Mouse (Mus musculus) megakaryocyte-erythroid progenitor cell, adult 5-6 weeks (primary cell): ENCODE data around the gene Rnpep. TPM values are rescaled to one million over a fixed set of nuclear protein-coding genes. Genes with fewer than 3 reads are reported as not detected.
A peak's percentile ranks its signal among the peaks of the same experiment; 100 is the strongest.
"Not testable (repeated sequence)": the region's sequence is repeated elsewhere in the genome, so short reads cannot be mapped to it uniquely, and the experiment has no call there.

Experiments used
- ATAC-seq: replicated peaks from 2 replicates; pipeline ENCODE4 v1.8.0; 2016; ENCODE audit warnings: mild to moderate bottlenecking, inconsistent platforms; ENCODE audit not compliant: severe bottlenecking, poor library complexity, low FRiP score, low TSS enrichment
- total RNA-seq, 2 experiments: library from RNA; stranded (forward) in 1 of 2; stranded (reverse) in 1 of 2; fragments of 200-1000, 215-1000 nt in 1 of 2; fragments of >200 nt in 1 of 2; fragmentation: Nextera tagmentation in 1 of 2; gene quantifications; 2 replicates each; pipeline ENCODE4 v1.2.3; 2014 to 2017

Rnpep gene
- total RNA-seq, 2 experiments from 2014 or later: 19.1 to 29.7 TPM

DNA sequence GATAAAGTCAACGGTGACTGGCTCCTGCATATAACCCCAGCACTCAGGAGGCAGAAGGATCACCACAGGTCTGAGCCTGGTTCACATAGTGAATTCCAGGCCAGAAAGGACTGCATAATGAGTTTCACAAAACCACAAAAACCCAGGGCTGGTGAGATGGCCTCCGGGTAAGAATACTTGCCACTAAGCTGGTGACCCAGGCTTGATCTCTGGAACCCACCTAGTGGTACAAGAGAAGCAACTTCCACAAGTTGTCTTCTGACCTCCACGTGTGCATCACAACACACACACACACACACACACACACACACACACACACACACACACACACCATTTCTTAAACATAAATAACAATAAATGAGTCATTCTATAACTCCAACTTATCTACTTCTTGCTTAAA is 21.6 kb downstream of the Rnpep start:
- ATAC-seq: no peak

DNA sequence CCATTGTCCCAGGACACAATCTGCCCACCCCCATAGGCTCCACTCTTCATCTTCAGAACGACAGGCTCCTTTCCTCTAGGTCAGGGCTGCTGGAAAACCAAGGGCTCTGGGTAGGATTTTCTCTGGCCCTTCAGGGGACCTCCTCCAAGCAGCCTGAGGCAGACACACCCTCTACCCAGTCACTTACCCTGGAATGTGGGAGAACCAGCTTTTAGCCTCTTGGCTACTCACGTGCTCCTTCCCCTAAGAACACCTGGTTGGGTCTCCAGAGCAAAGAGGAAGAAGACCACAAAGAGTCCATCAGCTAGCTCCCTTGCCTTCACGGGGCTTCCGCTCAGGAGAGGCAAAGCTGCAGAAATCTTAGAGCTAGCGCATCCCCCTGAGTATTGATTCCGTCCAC is 23.0 kb downstream of the Rnpep start:
- ATAC-seq: no peak

DNA sequence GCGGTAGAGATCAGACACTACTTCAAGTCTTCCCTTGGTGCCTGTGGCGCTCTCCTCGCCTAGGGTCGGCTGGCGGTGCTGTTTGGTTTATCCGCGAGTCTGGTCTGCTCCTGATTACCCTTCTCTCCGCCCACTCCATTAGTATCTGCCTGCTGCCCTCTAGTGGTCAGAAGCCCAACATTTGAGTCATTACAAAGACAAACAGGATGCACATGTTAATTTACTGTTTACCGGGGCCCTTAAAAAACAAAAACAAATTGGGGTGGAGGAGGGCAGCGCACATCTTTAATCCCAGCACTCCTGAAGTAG is 24.8 kb downstream of the Rnpep start:
- ATAC-seq: peak; percentile 95

DNA sequence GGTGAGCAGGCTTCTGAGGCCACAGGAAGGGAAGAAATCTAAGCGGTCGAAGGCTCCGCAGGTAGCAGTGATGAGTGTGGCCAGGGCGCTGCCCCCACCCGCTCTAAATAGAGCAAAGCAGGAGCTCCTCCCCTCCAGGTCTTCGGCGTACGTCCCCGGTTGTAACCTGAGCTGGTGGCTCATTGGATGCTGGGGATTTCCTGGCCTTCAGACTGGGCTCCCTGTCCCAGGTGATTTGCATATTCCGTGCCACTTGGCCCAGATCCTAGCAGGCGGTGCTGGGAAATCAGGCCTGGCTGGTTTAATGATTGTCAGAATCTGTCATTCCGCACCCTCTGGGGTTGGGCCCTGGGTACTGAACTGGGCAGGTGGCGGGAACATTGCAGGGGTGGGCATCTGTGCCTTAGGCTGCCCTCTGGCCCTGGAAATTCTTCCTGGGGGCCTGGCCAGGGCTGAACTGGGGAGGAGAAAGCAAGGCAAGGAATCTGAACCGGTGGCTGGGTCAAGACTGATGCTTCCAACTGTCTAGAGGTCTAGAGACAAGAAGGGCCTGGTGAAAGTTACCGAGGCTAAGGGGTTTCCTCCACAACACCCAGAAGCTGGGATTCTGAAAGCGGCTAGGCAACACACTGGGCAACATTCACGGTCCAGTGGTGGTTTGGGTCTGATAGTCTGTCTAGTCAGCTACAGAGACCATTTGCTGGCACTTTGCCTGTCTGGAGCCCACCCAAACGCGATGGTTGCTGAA is 25.3 kb downstream of the Rnpep start, which contains the start of gene Elf3:
TSS of gene Elf3 (minus strand) at position 189 of the 748 bp plus-strand sequence.
- no peak for ATAC-seq

DNA sequence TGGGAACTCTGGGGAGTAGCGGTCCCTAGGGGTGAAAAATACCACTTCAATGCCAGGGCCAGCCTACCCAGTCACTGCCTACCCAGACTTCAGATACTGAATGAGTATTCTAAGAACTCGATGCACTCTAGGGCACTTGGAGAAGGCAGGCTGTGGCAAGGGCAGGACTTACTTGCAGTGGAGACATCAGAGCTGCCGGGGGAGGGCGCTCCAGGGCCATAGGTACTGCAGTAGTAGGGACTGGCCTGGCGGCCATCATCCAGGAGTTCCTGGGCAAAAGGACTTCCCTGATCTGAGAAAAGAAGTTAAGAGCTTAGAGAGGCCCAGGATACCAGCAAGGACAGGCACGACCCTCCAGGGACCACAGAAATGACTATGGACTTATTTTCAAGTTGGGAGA is 27.6 kb downstream of the Rnpep start:
- ATAC-seq: no peak

DNA sequence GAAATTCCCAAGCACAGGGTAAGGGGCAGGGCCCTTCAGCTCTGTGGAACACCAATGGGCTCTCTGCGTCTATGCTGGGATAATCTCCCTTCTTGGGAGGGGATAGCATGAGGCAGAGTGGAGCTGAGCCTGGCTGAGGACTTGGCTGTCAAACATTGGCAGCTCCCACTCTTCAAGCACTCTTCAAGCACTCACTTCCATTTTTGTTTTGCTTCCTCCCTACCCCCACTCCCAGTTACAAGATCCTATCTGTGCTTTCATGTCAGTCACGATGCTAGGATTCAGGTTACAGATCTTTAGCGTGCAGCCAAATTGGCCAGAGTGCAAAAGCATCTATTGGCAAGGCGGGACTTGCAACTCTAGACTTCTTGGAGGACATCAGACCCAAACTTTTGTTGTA is 31.0 kb downstream of the Rnpep start:
- no peak for ATAC-seq

DNA sequence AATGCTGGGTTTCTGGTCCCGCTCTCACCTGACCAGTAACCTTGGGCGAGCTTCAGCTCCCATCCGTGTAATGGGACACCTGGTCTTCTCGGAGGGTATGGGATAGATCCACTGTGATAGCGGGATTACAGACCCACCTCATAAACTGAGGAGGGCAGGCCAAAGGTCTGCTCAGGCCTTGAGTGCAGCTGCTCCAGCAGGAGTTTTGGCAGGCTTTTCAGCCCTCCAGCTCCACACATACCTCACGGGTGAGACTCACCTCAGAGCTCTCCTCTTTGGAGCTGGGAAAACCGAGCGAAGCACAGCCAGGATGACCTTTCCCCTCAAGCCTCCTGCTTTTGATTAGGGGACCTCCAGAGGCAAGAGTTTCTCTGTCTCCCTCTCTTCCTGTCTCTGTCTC is 32.5 kb downstream of the Rnpep start:
- ATAC-seq: no peak

DNA sequence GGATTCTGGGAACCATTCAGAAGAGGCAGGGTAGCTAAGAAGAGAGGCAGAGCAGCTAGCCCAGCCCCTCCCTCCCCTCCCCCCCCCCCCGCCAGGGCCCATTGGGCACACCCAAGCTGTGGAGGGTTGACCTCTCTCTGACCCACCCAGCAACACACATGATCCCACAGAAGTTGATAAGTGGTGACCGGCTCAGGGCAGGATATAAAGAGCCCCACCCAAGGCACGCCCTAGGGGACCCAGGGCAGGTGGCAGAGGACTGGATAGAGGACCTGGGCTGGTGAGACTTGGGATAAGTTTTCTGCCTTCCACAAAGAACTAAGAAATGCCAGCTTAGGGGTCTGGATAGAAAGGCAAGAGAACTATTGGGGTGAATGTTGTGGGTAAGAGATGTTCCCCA is 33.2 kb downstream of the Rnpep start:
- peak; percentile 77 for ATAC-seq

DNA sequence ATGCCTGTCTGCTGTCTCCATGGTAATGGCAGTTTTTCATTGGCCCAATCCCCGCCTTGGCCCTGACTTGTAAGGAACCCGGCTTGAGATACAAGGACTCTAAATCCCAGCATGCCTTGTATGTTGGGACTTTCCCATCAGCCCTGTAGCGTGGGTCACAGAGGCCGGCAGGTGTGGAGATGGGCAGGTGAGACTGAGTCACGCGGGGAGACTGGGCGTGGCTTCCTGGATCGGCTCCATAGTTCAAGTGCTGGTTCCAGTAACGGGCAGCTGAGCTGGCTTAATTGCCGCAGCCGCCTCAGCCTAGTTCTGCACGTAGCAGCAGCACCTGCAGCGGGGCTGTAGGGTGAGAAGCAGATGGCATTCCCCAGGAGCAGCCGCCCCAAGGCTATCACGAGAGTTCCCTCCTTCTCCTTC is 35.4 kb downstream of the Rnpep start:
- ATAC-seq: no peak

DNA sequence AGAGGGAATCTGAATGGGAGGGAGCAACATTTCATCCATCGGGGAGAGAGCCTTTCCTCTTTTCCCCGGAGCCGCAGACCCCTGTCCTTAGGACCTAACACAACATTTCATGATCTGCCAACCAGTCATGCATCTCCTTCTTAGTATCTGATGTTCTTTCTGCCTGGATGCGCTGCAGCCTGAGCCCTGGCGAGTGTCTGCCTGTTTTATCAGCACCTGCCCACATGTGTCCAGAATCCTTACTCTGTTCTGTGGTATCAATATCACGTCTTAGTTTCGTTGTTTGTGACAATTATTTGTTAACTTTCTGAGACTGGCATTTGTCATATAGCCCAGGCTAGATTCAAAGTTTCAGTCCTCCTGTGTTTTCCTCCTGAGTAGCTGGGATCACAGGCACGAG is 39.9 kb downstream of the Rnpep start:
- peak; percentile 71; the same call in 1 of the 2 replicates for ATAC-seq

DNA sequence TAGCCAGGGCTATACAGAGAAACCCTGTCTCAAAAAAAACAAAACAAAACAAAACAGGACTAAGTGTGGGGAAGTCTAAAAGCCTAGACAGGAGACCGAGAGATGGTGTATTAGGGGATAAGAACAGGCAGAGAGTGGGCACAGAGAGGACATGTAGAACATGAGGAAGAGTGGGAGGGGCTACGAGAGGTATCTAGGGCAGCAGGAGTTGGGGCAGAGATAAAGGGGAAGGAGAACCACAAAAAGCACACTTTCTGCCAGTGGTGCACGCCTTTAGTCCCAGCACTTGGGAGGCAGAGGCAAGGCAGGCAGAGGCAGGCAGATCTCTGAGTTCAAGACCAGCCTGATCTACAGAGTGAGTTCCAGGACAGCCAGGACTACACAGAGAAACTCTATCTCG is 43.7 kb downstream of the Rnpep start:
- ATAC-seq: peak; percentile 86

DNA sequence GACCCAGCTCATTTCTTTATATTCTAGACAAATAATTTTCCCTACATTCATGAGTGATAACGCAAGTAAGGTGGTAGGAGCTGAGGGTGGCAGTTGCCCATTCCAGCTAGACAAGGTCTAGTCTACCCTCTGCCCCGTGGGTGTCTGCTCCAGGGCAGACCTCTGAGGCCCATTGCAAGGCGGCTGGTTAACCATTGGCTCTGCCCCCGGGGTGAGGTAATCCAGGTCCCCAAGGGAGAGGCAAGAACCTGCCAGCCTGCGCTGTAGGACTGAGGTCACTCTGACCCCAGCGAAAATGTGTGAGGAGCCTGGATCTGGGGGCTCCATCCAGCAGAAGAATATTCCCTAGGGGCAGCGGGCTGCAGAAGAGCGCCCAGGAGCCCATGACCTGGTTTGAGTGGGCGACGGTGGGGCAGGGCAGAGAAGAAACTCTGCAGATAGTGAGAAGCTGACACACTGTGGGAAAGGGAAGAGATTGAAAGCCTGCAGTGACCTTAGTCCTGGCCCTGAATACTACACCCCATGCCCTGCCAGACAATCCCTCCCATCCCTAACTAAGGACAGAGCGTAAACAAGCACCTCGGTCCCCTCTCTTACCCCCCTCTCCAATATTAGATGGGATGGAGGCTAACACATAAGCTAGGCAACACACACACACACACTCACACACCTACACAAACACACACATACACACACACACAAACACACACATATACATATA is 46.6 kb downstream of the Rnpep start:
- ATAC-seq: no peak

DNA sequence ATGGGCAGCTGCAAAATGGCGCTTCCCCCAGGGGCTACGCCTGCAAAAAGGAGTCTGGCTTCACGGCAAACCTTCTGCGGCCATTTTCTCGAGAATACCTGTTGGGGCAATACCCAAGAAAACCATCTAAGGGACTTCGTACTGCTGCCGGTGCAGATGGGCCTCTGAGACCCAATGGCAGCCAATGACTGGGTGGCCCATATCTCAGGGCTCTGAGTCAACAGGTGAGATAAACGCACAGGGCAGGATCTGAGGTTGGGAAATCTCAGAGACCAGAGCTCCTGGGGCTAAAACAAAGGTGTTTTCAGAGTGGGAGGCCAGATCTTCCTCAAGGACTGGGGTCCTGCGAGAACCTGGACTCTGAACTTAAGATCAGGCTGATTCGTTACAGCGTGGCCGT is 49.1 kb downstream of the Rnpep start:
- ATAC-seq: no peak

DNA sequence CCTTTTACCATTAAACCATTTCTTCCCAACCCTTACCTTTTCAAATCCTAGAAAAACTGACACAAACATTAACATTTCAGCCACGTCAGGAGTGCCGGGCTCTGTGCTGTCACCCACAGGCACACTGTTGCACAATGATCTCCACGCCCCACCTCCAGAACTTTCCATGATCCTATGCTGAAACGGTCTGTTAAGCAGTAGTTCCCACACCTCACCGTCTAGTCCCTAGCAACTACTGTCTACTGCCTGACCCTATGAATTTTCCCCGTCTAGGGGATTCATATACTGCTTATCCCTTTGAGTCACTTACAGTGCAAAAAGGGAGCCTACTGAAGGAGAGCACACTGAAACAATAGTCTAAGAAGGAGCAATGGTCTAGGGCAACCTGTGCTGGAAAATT is 49.9 kb downstream of the Rnpep start:
- no peak for ATAC-seq

DNA sequence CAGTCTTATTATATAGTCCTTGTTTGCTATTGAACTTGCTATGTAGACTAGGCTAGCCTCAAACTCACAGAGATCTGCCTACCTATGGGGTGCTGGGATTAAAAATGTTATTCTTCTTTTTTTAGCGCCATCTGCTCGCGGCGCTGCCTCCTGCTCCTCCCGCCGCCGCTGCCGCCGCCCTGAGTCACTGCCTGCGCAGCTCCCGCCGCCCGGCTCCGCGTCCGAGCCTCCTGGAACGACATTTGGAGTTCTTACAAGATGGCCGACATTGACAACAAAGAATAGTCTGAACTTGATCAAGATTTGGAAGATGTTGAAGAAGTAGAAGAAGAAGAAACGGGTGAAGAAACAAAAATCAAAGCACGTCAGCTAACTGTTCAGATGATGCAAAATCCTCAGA is 52.0 kb downstream of the Rnpep start:
- ATAC-seq: not testable (repeated sequence)

DNA sequence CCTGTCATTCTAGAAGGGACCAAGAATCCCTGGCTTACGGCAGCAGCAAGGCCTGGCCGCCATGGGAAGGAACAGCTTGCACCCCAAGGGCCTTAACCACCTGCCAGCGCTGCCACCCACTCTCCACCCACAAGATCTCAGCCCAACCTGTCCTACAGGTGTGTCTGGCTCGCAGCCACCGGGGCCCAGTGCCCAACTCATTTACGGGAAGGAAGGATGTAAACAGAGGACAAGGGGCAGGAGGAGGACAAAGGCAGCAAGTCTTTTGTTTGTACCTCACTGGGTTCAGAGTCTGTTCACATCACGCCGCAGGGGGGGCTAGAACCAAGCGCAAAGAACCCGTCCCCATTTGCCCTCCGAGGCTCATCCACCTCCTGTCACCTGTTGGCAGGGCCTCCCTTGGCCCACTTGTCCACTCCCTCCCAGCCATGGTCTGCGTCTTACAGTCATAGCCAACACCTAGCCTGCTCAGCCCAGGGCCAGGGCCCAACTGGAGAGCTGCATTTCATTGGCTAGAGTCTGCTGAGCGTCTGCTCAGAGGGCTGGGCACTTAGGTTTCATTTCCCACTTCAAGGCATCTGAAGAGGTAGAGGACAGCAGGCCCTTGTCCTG is 56.4 kb downstream of the Rnpep start:
- no peak for ATAC-seq

DNA sequence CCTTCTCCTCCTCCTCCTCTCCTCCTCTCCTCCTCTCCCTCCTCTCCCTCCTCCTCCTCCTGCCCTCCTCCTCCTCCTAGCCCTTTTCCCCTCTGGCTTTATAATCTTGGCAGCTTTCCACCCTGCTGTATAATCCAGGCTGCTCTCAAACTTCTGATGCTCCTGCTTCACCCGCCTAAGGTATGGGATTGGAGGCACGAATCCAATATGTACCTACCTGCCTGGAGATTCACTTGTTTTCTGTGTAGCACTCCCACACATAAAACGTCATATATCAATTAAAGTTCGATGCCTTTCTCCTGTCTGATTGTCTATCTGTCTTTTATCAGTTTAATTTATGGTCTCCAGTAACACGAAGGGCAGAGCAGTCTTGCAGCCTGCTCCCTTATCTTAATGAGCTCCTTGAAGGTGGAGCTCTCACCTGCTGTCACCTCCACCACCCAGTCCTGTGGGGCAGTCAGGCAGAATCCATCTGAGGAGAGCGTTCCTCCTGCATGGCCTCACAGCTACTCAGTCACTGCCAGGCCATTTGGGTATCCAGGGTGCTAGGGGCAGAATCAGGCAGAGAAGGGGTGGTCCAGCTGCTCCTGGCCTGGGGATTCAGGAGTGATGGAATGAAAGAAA is 58.8 kb downstream of the Rnpep start:
- ATAC-seq: peak; percentile 31; the same call in 1 of the 2 replicates

DNA sequence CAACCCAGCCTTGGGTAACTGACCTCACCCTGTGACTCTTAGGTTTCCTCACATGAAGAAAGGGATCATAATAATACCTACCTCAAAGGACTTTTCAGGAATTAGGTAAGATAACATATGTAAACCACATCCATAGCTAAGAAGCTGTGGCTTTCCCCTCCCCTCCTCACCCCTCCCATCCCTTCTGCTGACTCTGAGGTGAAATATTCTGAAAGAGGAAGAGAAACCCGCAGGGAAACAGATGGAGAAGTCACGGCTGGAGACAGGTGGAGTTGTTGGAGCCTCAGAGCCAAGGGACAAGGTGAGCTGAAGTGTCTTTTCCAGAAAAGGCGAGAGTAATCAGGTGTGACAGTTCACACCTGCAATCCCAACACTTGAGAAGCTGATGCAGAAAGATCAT is 59.7 kb downstream of the Rnpep start:
- no peak for ATAC-seq

DNA sequence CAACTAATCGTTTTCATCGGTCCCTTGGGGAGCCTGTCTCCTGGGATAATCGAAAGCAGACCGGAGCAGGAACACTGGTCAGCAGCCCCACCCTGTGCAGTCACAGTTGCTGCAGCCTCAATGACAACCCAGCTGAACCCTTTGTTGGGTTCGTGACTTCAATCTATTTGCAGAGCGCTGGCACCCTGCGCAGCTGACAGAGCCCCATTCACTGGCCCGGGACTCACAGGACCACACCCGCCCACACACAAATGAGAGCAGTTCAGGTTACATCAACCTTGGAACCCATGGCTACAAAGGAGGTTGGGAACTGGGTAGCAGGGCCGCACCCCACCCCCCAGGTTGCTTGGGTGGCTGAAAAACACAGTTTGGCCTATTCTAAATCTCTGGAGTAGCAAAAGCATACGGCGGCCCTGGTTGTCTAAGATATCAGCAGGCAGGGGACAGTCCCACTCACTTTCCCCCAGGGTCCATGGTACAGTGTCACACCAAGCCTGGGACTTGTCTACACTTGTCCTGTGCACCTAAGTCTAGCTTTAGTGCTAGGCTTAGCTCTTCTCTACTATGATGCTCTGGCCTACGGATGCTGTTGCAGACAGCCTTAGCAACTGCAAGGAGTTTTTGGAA is 66.2 kb downstream of the Rnpep start:
- ATAC-seq: no peak
